Mouse (Mus musculus) frontal cortex, adult 2 months (tissue): ENCODE measurements around the gene Syngr1. TPM values are rescaled to one million over a fixed set of nuclear protein-coding genes. Genes with fewer than 3 reads are reported as not detected.

ENCODE experiments used
- DNase-seq, 2 experiments: peaks; one replicate each; pipeline ENCODE4 v3.0.0; 2022; ENCODE audit warnings: low spot score in 1 of 2; ENCODE audit errors: extremely low spot score in 1 of 2
- polyA plus RNA-seq: library from polyadenylated mRNA; depleted of rRNA; stranded (reverse); fragments of >200 nt; gene quantifications from 2 replicates; pipeline ENCODE4 v1.2.3, GENCODE M21; 2012

Gene Syngr1
- polyA plus RNA-seq, 1 experiment, result 302 TPM

- DNase-seq, result no peak
These were observed 22.0 kb upstream of the Syngr1 start for GRCm38 (mm10) chr15:80069171-80069570.

GRCm38 (mm10) chr15:80070095-80070644, 21.0 kb upstream of the Syngr1 start:
- no peak for DNase-seq

GRCm38 (mm10) chr15:80071951-80072437, 19.1 kb upstream of the Syngr1 start:
- no peak for DNase-seq

- DNase-seq, result no peak
These were observed 18.4 kb upstream of the Syngr1 start for GRCm38 (mm10) chr15:80072579-80073255.

- no peak for DNase-seq
These were observed 17.9 kb upstream of the Syngr1 start for GRCm38 (mm10) chr15:80073256-80073621.

GRCm38 (mm10) chr15:80074663-80075373, 16.3 kb upstream of the Syngr1 start:
- DNase-seq, result no peak

- no peak for DNase-seq
These were observed 15.8 kb upstream of the Syngr1 start for GRCm38 (mm10) chr15:80075374-80075694.

- no peak for DNase-seq
These were observed 15.3 kb upstream of the Syngr1 start for GRCm38 (mm10) chr15:80075733-80076337.

- peak in 1 of 2 experiments; percentile 82 for DNase-seq
These were observed 14.6 kb upstream of the Syngr1 start for GRCm38 (mm10) chr15:80076338-80077136.

- DNase-seq, result no peak
These were observed 12.9 kb upstream of the Syngr1 start for GRCm38 (mm10) chr15:80078058-80078814.

- DNase-seq, result no peak
These were observed 11.9 kb upstream of the Syngr1 start for GRCm38 (mm10) chr15:80079129-80079668.

GRCm38 (mm10) chr15:80079954-80080353, 11.2 kb upstream of the Syngr1 start:
- no peak for DNase-seq

GRCm38 (mm10) chr15:80080711-80081615, 10.2 kb upstream of the Syngr1 start:
- no peak for DNase-seq

GRCm38 (mm10) chr15:80081801-80082546, 9.2 kb upstream of the Syngr1 start:
- DNase-seq, result no peak

- DNase-seq, result no peak
These were observed 8.4 kb upstream of the Syngr1 start for GRCm38 (mm10) chr15:80082661-80083275.

- DNase-seq, result peak; percentile 98 to 99
These were observed 7.8 kb upstream of the Syngr1 start for GRCm38 (mm10) chr15:80083276-80083731.

GRCm38 (mm10) chr15:80083740-80084139, 7.4 kb upstream of the Syngr1 start:
- no peak for DNase-seq
